Mouse (Mus musculus): ENCODE results near the gene Slc38a1. TPM values are rescaled to one million over a fixed set of nuclear protein-coding genes. Genes with fewer than 3 reads are reported as not detected.

Slc38a1 gene
- total and polyA plus RNA-seq, 2 experiments from 2014 or later, result 82.6 to 115 TPM

GRCm38 (mm10) chr15:96536412-96536811 lies 106.3 kb downstream of the Slc38a1 start:
- Histone ChIP-seq H3K27ac (no peak overlapping the region), H3K36me3 (ENCODE audit: insufficient read depth, low read length) (no peaks in the 10 kb centered on the region), H3K4me3 (ENCODE audit: low read length) (no peak overlapping the region), H3K9me3 (ENCODE audit: low read length) (no peaks in the 10 kb centered on the region), H3K4me2 (ENCODE audit: low read depth, low read length) (no peak overlapping the region), H3K9ac (replicated peaks; ENCODE audit: low read length) (no peak overlapping the region), H3K4me1 (ENCODE audit: insufficient read depth, low read length) (no peaks in the 10 kb centered on the region), H3K27me3 (ENCODE audit: insufficient read depth, low read length) (no peaks in the 10 kb centered on the region)
- 92% methylated on average over 7 of the region's 7 CpGs for WGBS
- no peak for TF ChIP-seq CTCF (IDR thresholded peaks at IDR 0.05; ENCODE audit: low read depth)
- no peak for ATAC-seq
- DNase-seq (ENCODE audit: low spot score), result no peak

- Histone ChIP-seq H3K4me2 (ENCODE audit: low read depth, low read length) (no peak overlapping the region), H3K27me3 (ENCODE audit: insufficient read depth, low read length) (no peaks in the 10 kb centered on the region), H3K36me3 (ENCODE audit: insufficient read depth, low read length) (no peaks in the 10 kb centered on the region), H3K4me3 (ENCODE audit: low read length) (no peak overlapping the region), H3K9me3 (ENCODE audit: low read length) (no peaks in the 10 kb centered on the region), H3K9ac (replicated peaks; ENCODE audit: low read length) (no peak overlapping the region), H3K4me1 (ENCODE audit: insufficient read depth, low read length) (no peaks in the 10 kb centered on the region), H3K27ac (no peak overlapping the region)
- WGBS, result 34% methylated on average over 6 of the region's 6 CpGs
- no peak for DNase-seq (ENCODE audit: low spot score)
- TF ChIP-seq CTCF (IDR thresholded peaks at IDR 0.05; ENCODE audit: low read depth), result no peak
- ATAC-seq, result no peak
Measured at GRCm38 (mm10) chr15:96527686-96528085, 115.0 kb downstream of the Slc38a1 start.

- Histone ChIP-seq H3K9ac (replicated peaks; ENCODE audit: low read length) (no peak overlapping the region), H3K27ac (no peak overlapping the region), H3K4me1 (ENCODE audit: insufficient read depth, low read length) (no peaks in the 10 kb centered on the region), H3K4me2 (ENCODE audit: low read depth, low read length) (no peak overlapping the region), H3K27me3 (ENCODE audit: insufficient read depth, low read length) (no peaks in the 10 kb centered on the region), H3K4me3 (ENCODE audit: low read length) (no peak overlapping the region), H3K9me3 (ENCODE audit: low read length) (no peaks in the 10 kb centered on the region), H3K36me3 (ENCODE audit: insufficient read depth, low read length) (no peaks in the 10 kb centered on the region)
- WGBS, result 26% methylated on average over 9 of the region's 9 CpGs
- TF ChIP-seq CTCF (IDR thresholded peaks at IDR 0.05; ENCODE audit: low read depth), result no peak
- ATAC-seq (no peak), DNase-seq (ENCODE audit: low spot score) (peak; percentile 9)
Measured at GRCm38 (mm10) chr15:96524239-96524738, 118.4 kb downstream of the Slc38a1 start.

Other genes with a start within 250 kb of the Slc38a1 start
- gene Scaf11, start 182.1 kb downstream of the Slc38a1 start, total RNA-seq (2014; rRNA removed), result 25.2 and 27.2 TPM in 2 replicates
- 46.1 and 48.4 TPM in 2 replicates for gene Scaf11, start 182.1 kb downstream of the Slc38a1 start, polyA plus RNA-seq (2015; fragmentation: Nextera tagmentation; extraction: Ambion mirVana)
- gene Slc38a2, start 56.8 kb upstream of the Slc38a1 start, total RNA-seq (2014; rRNA removed), result 82.1 and 85.3 TPM in 2 replicates
- gene Slc38a2, start 56.8 kb upstream of the Slc38a1 start, polyA plus RNA-seq (2015; fragmentation: Nextera tagmentation; extraction: Ambion mirVana), result 72.4 and 74.4 TPM in 2 replicates